Mouse (Mus musculus) embryo, embryonic 11.5 days (tissue): ENCODE data around the gene Slc5a5.
"Not testable (repeated sequence)": the region's sequence is repeated elsewhere in the genome, so short reads cannot be mapped to it uniquely, and the experiment has no call there.

ENCODE experiments used
- DNase-seq: peaks from one replicate; pipeline ENCODE4 v3.0.0-alpha.2; 2012; ENCODE audit warnings: low read depth, low spot score

Slc5a5 gene

DNA sequence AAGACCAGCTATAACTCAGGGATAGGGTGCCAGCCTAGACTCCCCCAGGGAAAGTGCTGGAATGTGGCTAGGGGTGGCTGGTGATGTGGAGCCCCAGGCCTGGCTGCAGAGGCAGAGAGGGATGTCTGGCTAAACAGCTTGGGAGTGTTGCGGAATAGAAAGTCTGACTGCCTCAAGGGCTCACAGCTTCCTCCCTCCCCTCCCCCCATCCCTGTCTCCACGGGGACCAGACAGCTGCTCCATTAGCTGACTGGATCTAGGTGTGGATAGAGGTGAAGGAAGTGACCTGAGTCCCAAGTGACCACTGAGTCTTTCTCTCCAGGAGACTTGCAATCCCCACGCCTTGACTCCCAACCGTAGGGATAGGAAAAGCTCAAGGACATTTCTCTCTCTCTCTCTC, 10.6 kb upstream of the Slc5a5 start:
- DNase-seq: no peak

- no peak for DNase-seq
Observed at GRCm38 (mm10) chr8:70902211-70902610, 9.7 kb upstream of the Slc5a5 start.

DNA sequence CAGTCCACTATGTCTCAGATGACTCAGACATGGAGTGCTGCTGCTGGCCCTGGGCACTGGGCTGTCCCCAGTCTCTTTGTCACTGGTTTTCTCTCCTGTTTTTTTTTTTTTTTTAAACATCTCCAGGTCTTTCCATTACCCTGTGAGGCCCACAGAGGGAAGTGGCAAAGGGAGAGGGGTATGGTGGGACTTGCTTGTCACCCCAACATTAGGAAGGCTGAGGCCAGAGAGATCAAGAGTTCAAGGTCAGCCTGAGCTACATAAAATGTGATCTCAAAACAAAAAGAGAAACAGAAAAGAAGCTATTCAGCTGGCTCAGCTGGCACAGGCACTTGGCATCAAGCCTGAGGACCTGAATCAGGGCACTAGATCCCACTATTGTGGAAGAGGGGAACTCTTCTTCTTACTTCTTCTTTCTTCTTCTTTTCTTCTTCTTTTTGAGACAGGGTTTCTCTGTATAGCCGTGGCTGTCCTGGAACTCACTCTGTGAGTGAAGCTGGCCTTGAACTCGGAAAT, 8.4 kb upstream of the Slc5a5 start:
- DNase-seq: no peak

GRCm38 (mm10) chr8:70899226-70899625, 6.7 kb upstream of the Slc5a5 start:
- DNase-seq: no peak

- DNase-seq: no peak
Observed at GRCm38 (mm10) chr8:70898661-70899198, 6.2 kb upstream of the Slc5a5 start.

- no peak for DNase-seq
Observed at GRCm38 (mm10) chr8:70897681-70898413, 5.3 kb upstream of the Slc5a5 start.

DNA sequence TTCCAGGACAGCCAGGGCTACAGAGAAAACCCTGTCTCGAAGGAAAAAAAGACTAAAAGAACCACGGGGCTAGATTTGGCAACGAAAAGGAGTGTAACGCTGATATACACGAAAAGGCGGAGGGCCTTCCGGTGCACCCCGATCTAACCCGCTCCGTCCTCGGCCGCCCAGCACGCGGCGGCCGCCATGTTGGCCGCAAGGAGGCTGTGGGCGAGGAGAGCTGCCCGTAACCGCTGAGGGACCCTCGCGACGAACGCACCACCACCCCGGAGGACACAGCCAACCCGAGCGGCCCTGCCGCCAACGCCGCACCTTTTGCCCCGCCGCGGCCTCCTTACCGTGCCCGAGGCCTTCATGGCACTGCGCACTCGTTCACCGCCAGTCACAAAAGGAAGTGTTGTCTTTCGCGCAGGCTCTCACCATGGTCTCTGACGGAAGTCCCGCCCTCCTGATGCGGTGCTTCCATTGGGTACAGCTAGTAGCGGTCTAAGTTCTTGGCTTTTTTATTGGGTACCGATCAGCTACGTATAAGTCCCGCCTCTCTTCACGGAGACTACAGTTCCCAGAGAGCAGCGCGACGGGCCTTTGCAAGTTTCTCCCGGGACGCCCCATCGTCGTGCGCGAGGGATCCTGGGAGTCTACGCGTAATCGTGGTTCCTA, 4.6 kb upstream of the Slc5a5 start, which contains the start of gene Rpl18a:
TSS of gene Rpl18a (minus strand) at position 392 of the 660 bp plus-strand sequence.
- peak; percentile 95 for DNase-seq

DNA sequence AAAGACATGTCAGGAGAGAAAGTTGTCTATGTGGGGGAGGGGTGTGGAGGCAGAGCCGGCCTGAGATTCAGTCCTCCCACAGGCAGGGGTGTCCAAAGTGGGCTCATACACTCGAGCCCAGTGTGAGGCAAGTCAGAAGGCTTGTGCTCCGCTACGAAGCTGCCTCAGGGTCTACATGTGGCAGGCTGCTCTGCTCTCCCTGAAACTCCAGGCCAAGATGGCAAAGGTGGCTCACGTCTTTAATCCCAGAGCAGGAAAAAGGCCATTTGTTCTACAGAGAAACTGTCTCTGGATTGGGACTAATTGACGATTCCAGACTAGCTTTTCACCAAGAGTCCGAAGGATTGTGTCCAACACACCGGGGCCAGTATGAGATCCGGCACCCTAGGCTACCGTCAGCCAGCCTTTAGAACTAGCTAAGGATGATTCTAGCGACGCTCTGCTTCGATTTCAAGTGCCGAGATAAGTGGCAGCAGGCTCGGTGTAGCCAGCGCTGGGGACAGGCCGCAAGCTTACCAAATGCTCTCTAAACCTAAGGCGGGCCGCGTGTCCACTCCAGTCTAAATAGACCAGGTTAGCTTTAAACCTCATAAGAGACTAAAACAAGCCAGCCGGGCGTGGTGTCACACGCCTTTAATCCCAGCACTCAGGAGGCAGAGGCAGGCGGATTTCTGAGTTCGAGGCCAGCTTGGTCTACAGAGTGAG, 3.9 kb upstream of the Slc5a5 start:
- DNase-seq: no peak

- not testable (repeated sequence) for DNase-seq
Observed at GRCm38 (mm10) chr8:70895571-70896259, 3.2 kb upstream of the Slc5a5 start.

GRCm38 (mm10) chr8:70894771-70895545, 2.4 kb upstream of the Slc5a5 start:
- no peak for DNase-seq

- no peak for DNase-seq
Observed at GRCm38 (mm10) chr8:70894385-70894720, 1.8 kb upstream of the Slc5a5 start.

DNA sequence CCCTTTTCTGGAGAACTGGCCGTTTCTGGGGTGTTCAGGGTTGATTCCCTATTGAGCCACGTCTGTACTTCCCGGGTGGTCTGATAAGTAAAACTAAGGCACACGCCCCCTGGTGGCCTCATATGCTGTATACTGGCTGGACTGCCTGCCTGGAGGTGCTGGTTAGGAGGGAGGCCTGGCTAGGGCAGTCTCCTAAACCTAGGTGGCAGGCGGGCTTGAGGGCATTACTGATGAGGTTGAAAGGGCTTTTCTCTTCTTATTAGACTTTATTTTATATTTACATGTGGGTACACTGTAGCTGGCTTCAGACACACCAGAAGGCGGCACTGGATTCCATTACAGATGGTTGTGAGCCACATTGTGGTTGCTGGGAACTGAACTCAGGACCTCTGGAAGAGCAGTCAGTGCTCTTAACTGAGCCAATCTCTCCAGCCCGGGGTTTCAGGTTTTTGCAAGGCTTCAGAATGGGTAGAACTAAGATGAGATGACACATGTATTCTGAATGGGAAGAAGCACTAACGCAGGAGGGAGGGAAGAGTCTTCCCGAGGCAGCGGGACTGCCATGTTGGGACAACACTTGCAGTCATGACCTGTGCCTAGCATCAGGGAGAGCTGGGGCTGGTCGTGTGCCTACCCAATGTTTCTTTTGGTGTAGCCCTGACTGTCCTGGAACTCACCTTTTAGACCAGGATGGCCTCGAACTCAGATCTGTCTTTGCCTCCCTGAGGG, 1.3 kb upstream of the Slc5a5 start:
- no peak for DNase-seq

- DNase-seq: no peak
Observed at GRCm38 (mm10) chr8:70892896-70893655, 519 bp upstream of the Slc5a5 start.

DNA sequence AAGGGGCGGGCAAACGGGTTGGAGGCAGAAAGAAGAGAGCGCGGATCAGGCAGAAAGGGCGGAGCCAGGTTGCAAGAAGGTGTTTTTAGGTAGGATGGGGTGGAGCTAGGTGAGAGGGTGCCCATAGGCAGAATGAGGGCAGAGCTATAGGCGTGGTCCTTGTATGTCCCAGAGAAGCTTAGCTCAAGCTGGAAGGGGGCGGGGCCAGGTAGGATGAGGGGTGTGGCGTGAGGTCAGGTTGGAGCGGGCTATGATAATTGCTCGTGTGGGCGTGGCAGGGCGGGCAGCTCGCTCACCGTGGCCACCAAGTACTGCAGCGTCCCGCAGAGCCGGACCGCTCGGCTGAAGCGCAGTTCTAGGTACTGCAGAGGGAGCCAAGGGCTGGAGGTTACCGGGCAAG, 1.2 kb downstream of the Slc5a5 start:
- no peak for DNase-seq

- no peak for DNase-seq
Observed at GRCm38 (mm10) chr8:70890656-70891055, 1.9 kb downstream of the Slc5a5 start.

- DNase-seq: no peak
Observed at GRCm38 (mm10) chr8:70887669-70888068, 4.9 kb downstream of the Slc5a5 start.

DNA sequence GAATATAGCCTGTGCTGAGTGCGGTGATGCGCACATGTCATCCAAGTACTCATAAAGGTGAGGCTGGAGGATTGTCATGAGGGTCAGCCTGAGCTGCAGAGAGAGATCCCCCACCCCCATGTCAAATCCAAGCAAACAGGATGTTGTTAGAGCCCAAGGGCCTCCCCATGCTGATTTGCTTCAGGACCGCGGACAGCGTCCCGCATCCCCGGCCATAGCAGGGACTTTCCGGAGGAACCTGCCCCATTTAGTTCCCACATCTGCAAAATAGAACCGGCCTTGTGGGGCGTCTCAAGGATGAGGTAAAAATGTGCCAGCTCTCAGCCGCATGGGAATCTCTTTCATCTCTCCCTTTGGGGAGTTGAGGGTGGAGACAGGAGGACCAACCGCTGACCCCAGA, 6.9 kb downstream of the Slc5a5 start:
- DNase-seq: no peak

DNA sequence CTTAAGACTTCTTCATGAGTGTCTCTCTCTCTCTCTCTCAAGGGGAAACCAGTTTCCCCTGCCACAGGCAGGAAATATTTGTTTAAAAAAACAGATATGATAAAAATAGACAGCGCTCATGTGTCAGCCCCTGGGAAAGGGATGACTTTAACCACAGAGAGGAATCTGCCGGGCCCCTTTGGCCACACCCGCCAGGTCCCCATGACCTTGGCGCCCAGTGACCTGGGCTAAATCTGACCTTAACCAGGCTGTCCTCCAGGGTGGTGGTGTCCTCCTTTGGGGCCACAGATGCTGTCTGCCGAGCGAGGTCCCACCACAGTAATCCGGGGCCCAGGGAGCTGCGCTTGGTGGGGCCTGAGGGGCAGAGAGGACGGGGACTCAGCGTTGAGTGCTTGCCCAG, 7.9 kb downstream of the Slc5a5 start:
- no peak for DNase-seq

DNA sequence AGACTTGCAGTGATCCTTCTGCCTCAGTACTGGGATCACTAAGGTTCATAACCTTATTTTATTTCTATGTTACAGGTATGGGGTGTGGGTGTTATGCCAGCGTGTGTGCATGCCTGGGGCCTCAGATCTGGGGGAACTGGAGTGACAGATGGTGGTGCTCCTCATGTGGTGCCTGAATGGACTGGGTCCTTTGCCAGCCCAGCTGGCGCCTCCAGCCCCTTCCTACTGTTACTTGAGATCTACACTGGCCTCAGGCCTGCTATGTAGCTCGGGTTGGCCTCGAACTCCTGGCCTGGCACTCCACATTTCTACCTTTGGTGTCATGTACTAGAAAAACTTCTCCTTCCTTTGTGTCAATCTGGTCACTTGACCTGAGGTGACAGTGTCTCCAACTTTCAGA, 8.4 kb downstream of the Slc5a5 start:
- DNase-seq: no peak
